Mouse (Mus musculus): Measurements from ENCODE around the gene Crocc.

DNA sequence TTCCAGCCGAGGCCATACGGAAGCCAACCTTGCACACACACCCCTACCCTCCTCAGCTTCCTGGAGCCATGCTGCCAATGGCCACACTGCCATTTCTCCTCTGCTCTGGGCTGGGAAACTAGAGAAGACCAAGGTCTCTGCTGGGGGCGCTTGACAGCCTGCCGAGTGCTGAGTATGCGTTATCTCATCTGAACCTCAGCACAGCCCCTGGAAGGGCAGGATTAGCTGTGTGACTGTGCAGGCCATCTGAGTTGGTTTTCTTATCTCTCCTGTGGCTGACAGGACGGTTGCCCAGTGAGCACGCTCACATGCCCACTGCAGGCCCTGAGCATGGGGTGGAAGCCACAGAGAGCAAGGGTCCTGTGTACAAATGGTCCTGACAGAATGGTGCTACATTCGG lies 8.3 kb upstream of the Crocc start:
- TF ChIP-seq CTCF (IDR thresholded peaks at IDR 0.05; ENCODE audit: low read depth): no peak
- TF ChIP-seq EP300 (optimal IDR thresholded peaks at IDR 0.05): no peak

Measured in stomach, postnatal 0 days (tissue).